Mouse (Mus musculus) ES-Bruce4 (cell line): ENCODE data around the gene Pkib. TPM values are rescaled to one million over a fixed set of nuclear protein-coding genes. Genes with fewer than 3 reads are reported as not detected.

ENCODE experiments used
- H3K27ac ChIP-seq: 2 replicates; pipeline ENCODE4 v1.5.1; 2012; ENCODE audit warnings: low read length, inconsistent platforms; ENCODE audit not compliant: insufficient read depth
- H3K27me3 ChIP-seq: 2 replicates; pipeline ENCODE4 v1.6.1; 2012; ENCODE audit warnings: mild to moderate bottlenecking, low read length, inconsistent platforms; ENCODE audit not compliant: control insufficient read depth, poor library complexity, insufficient read depth, severe bottlenecking
- H3K36me3 ChIP-seq: 2 replicates; pipeline ENCODE4 v1.6.1; 2012; ENCODE audit warnings: inconsistent platforms, mild to moderate bottlenecking, low read length, moderate library complexity; ENCODE audit not compliant: control insufficient read depth, poor library complexity, insufficient read depth, severe bottlenecking
- H3K4me1 ChIP-seq: one replicate; pipeline ENCODE4 v1.8.1; 2011; ENCODE audit warnings: low read length; ENCODE audit not compliant: control insufficient read depth, insufficient read depth
- H3K4me3 ChIP-seq: 2 replicates; pipeline ENCODE4 v1.5.1; 2011; ENCODE audit warnings: low read depth, mild to moderate bottlenecking, low read length
- H3K9ac ChIP-seq: 2 replicates; pipeline ENCODE4 v1.6.1; 2012; ENCODE audit warnings: low read depth, mild to moderate bottlenecking, inconsistent platforms; ENCODE audit not compliant: poor library complexity, severe bottlenecking
- H3K9me3 ChIP-seq: replicated peaks from 2 replicates; pipeline ENCODE4 v1.6.1; 2012; ENCODE audit warnings: mild to moderate bottlenecking, low read length, inconsistent platforms; ENCODE audit not compliant: control insufficient read depth, poor library complexity, insufficient read depth, severe bottlenecking
- CTCF ChIP-seq: IDR thresholded peaks from one replicate; pipeline ENCODE4 v1.8.1; 2011; ENCODE audit warnings: low read depth, low read length
- EP300 ChIP-seq: IDR thresholded peaks from 2 replicates; pipeline ENCODE4 v1.6.1; 2011; ENCODE audit warnings: low read depth, low read length; ENCODE audit not compliant: insufficient read depth
- POLR2A ChIP-seq: IDR thresholded peaks from one replicate; pipeline ENCODE4 v1.8.1; 2011; ENCODE audit warnings: low read length; ENCODE audit not compliant: insufficient read depth
- polyA plus RNA-seq: library from polyadenylated mRNA; stranded (reverse); fragments of >200 nt; gene quantifications from 2 replicates; pipeline ENCODE4 v1.2.4, GENCODE M21; 2011; ENCODE audit warnings: low read depth; ENCODE audit not compliant: missing spikeins, insufficient read depth, insufficient read length

Gene Pkib
- polyA plus RNA-seq, 1 experiment: 0.24 TPM

- H3K4me3 ChIP-seq: no peak overlapping the region
- no peak overlapping the region for H3K9ac ChIP-seq
- no peaks in the 10 kb centered on the region for H3K27me3 ChIP-seq
- no peaks in the 10 kb centered on the region for H3K36me3 ChIP-seq
- no peak for TF ChIP-seq EP300
- TF ChIP-seq CTCF: no peak
- TF ChIP-seq POLR2A: no peak
- no peaks in the 10 kb centered on the region for H3K9me3 ChIP-seq
- H3K4me1 ChIP-seq: no peaks in the 10 kb centered on the region
- H3K27ac ChIP-seq: no peak overlapping the region
Measured at GRCm38 (mm10) chr10:57653297-57653696, 21.5 kb downstream of the Pkib start.

- no peaks in the 10 kb centered on the region for H3K4me1 ChIP-seq
- no peaks in the 10 kb centered on the region for H3K36me3 ChIP-seq
- no peak overlapping the region for H3K4me3 ChIP-seq
- no peak overlapping the region for H3K27ac ChIP-seq
- no peaks in the 10 kb centered on the region for H3K9me3 ChIP-seq
- TF ChIP-seq CTCF: no peak
- no peak for TF ChIP-seq POLR2A
- TF ChIP-seq EP300: no peak
- H3K27me3 ChIP-seq: no peaks in the 10 kb centered on the region
- H3K9ac ChIP-seq: no peak overlapping the region
Measured at GRCm38 (mm10) chr10:57660505-57660904, 28.7 kb downstream of the Pkib start.

GRCm38 (mm10) chr10:57663758-57664157 lies 32.0 kb downstream of the Pkib start:
- no peak overlapping the region for H3K9ac ChIP-seq
- H3K9me3 ChIP-seq: no peaks in the 10 kb centered on the region
- H3K4me3 ChIP-seq: no peak overlapping the region
- H3K27ac ChIP-seq: no peak overlapping the region
- H3K36me3 ChIP-seq: no peaks in the 10 kb centered on the region
- TF ChIP-seq EP300 (no peak), CTCF (no peak)
- no peaks in the 10 kb centered on the region for H3K4me1 ChIP-seq
- H3K27me3 ChIP-seq: no peaks in the 10 kb centered on the region

GRCm38 (mm10) chr10:57664253-57664652 lies 32.5 kb downstream of the Pkib start:
- H3K27ac ChIP-seq: no peak overlapping the region
- no peaks in the 10 kb centered on the region for H3K9me3 ChIP-seq
- no peaks in the 10 kb centered on the region for H3K4me1 ChIP-seq
- no peak overlapping the region for H3K9ac ChIP-seq
- H3K27me3 ChIP-seq: no peaks in the 10 kb centered on the region
- TF ChIP-seq CTCF: no peak
- no peak for TF ChIP-seq EP300
- no peak for TF ChIP-seq POLR2A
- H3K4me3 ChIP-seq: no peak overlapping the region
- H3K36me3 ChIP-seq: no peaks in the 10 kb centered on the region

- no peak overlapping the region for H3K27ac ChIP-seq
Measured at GRCm38 (mm10) chr10:57675740-57676139, 44.0 kb downstream of the Pkib start.

GRCm38 (mm10) chr10:57687999-57688398 lies 56.2 kb downstream of the Pkib start:
- H3K4me1 ChIP-seq: no peaks in the 10 kb centered on the region
- no peak overlapping the region for H3K9ac ChIP-seq
- no peak overlapping the region for H3K27ac ChIP-seq
- no peaks in the 10 kb centered on the region for H3K27me3 ChIP-seq
- H3K36me3 ChIP-seq: no peaks in the 10 kb centered on the region
- H3K4me3 ChIP-seq: no peak overlapping the region
- no peaks in the 10 kb centered on the region for H3K9me3 ChIP-seq
- TF ChIP-seq POLR2A (no peak), EP300 (no peak), CTCF (no peak)

More at GRCm38 (mm10) chr10:57675740-57676139, 44.0 kb downstream of the Pkib start:
- Histone ChIP-seq H3K4me1 (no peaks in the 10 kb centered on the region), H3K36me3 (no peaks in the 10 kb centered on the region), H3K9ac (no peak overlapping the region), H3K4me3 (no peak overlapping the region), H3K27me3 (no peaks in the 10 kb centered on the region), H3K9me3 (no peaks in the 10 kb centered on the region)
- no peak for TF ChIP-seq CTCF
- TF ChIP-seq EP300: no peak
- no peak for TF ChIP-seq POLR2A
